Mouse (Mus musculus) kidney, embryonic 14.5 days (tissue): ENCODE results near the gene 1810043G02Rik. TPM values are rescaled to one million over a fixed set of nuclear protein-coding genes. Genes with fewer than 3 reads are reported as not detected.
A peak's percentile ranks its signal among the peaks of the same experiment; 100 is the strongest.
"Not testable (repeated sequence)": the region's sequence is repeated elsewhere in the genome, so short reads cannot be mapped to it uniquely, and the experiment has no call there.

Experiments used
- ATAC-seq: fragments of 200-750 bp; cut with Nextera tagmentation; 2 replicates; pipeline ENCODE4 v1.8.0; 2017; ENCODE audit warnings: moderate number of reproducible peaks, mild to moderate bottlenecking, moderate TSS enrichment, moderate library complexity; ENCODE audit not compliant: low FRiP score, low TSS enrichment
- H3K27ac ChIP-seq: fragments of 300-500 bp; sonication (generic); 2 replicates; pipeline ENCODE4 v1.5.1; 2014; ENCODE audit warnings: low read depth, mild to moderate bottlenecking, low read length, moderate library complexity, mixed read lengths
- H3K27me3 ChIP-seq: fragments of 300-500 bp; sonication (generic); 2 replicates; pipeline ENCODE4 v1.6.1; 2014; ENCODE audit warnings: mild to moderate bottlenecking, low read length; ENCODE audit not compliant: control insufficient read depth, insufficient read depth
- H3K36me3 ChIP-seq: fragments of 300-500 bp; sonication (generic); 2 replicates; pipeline ENCODE4 v1.6.1; 2014; ENCODE audit warnings: low read length, mixed read lengths; ENCODE audit not compliant: control insufficient read depth, insufficient read depth
- H3K4me1 ChIP-seq: fragments of 300-500 bp; sonication (generic); 2 replicates; pipeline ENCODE4 v1.6.1; 2014; ENCODE audit warnings: low read length, mixed read lengths; ENCODE audit not compliant: control insufficient read depth, insufficient read depth
- H3K4me2 ChIP-seq: fragments of 300-500 bp; sonication (generic); replicated peaks from 2 replicates; pipeline ENCODE4 v1.6.1; 2014; ENCODE audit warnings: low read depth, mild to moderate bottlenecking, low read length
- H3K4me3 ChIP-seq: fragments of 300-500 bp; sonication (generic); 2 replicates; pipeline ENCODE4 v1.5.1; 2014; ENCODE audit warnings: mild to moderate bottlenecking, low read length
- H3K9ac ChIP-seq: fragments of 300-500 bp; sonication (generic); 2 replicates; pipeline ENCODE4 v1.6.1; 2014; ENCODE audit warnings: low read depth, mild to moderate bottlenecking, low read length, moderate library complexity
- H3K9me3 ChIP-seq: fragments of 300-500 bp; sonication (generic); 2 replicates; pipeline ENCODE4 v1.6.1; 2016; ENCODE audit warnings: low read length; ENCODE audit not compliant: control insufficient read depth
- WGBS: fragments of 180-500 bp; shearing (Covaris S2); extraction: QIAGEN DNeasy Blood & Tissue Kit; methylation state at CpG from one replicate; pipeline ENCODE4 v1.1.7; 2014; 5-methylcytosine and 5-hydroxymethylcytosine counted together
- polyA plus RNA-seq: library from polyadenylated mRNA; unstranded; fragments of >200 nt; fragmentation: Nextera tagmentation; extraction: Ambion mirVana; gene quantifications from 2 replicates; pipeline ENCODE4 v1.2.1, GENCODE M21; 2014

Gene 1810043G02Rik
- polyA plus RNA-seq, 1 experiment from 2014 or later: 35.8 TPM

- Histone ChIP-seq H3K4me3 (peak overlapping the region; percentile 65; the same call in 1 of the 2 replicates), H3K27ac (no peak overlapping the region), H3K27me3 (no peaks in the 10 kb centered on the region), H3K36me3 (no peaks in the 10 kb centered on the region), H3K9ac (peak overlapping the region; percentile 50; the same call in 1 of the 2 replicates), H3K4me2 (peak overlapping the region; percentile 69), H3K4me1 (peaks cover 32% of the 10 kb centered on the region), H3K9me3 (no peaks in the 10 kb centered on the region)
- no peak for ATAC-seq
- 11% methylated on average over 10 of the region's 10 CpGs for WGBS
These were observed 32.0 kb downstream of the 1810043G02Rik start for GRCm38 (mm10) chr10:78010335-78010734.

- peaks cover 27% of the 10 kb centered on the region for H3K4me1 ChIP-seq
- ATAC-seq, H3K4me3 ChIP-seq, H3K9me3 ChIP-seq, H3K27me3 ChIP-seq, H3K9ac ChIP-seq, H3K4me2 ChIP-seq, H3K27ac ChIP-seq, H3K36me3 ChIP-seq: not testable (repeated sequence)
- WGBS: 89% methylated on average over 5 of the region's 5 CpGs
These were observed 32.8 kb downstream of the 1810043G02Rik start for GRCm38 (mm10) chr10:78011116-78011515.

GRCm38 (mm10) chr10:78012661-78013495 lies 34.6 kb downstream of the 1810043G02Rik start:
- no peak for ATAC-seq
- no peak overlapping the region for H3K4me2 ChIP-seq
- no peak overlapping the region for H3K9ac ChIP-seq
- peaks cover 10% of the 10 kb centered on the region for H3K4me1 ChIP-seq
- no peaks in the 10 kb centered on the region for H3K9me3 ChIP-seq
- no peaks in the 10 kb centered on the region for H3K27me3 ChIP-seq
- WGBS: 93% methylated on average over 18 of the region's 18 CpGs
- no peaks in the 10 kb centered on the region for H3K36me3 ChIP-seq
- H3K27ac ChIP-seq: no peak overlapping the region
- H3K4me3 ChIP-seq: no peak overlapping the region

- H3K9ac ChIP-seq: no peak overlapping the region
- H3K4me2 ChIP-seq: no peak overlapping the region
- H3K27me3 ChIP-seq: no peaks in the 10 kb centered on the region
- WGBS: 89% methylated on average over 1 of the region's 1 CpGs
- H3K36me3 ChIP-seq: no peaks in the 10 kb centered on the region
- no peak overlapping the region for H3K27ac ChIP-seq
- H3K9me3 ChIP-seq: no peaks in the 10 kb centered on the region
- H3K4me3 ChIP-seq: no peak overlapping the region
- H3K4me1 ChIP-seq: no peaks in the 10 kb centered on the region
- no peak for ATAC-seq
These were observed 37.2 kb downstream of the 1810043G02Rik start for GRCm38 (mm10) chr10:78015489-78015888.

GRCm38 (mm10) chr10:78016366-78016765 lies 38.0 kb downstream of the 1810043G02Rik start:
- ATAC-seq: no peak
- no peaks in the 10 kb centered on the region for H3K36me3 ChIP-seq
- WGBS: 58% methylated on average over 5 of the region's 5 CpGs
- no peaks in the 10 kb centered on the region for H3K4me1 ChIP-seq
- H3K4me3 ChIP-seq: no peak overlapping the region
- H3K4me2 ChIP-seq: no peak overlapping the region
- no peak overlapping the region for H3K9ac ChIP-seq
- H3K27me3 ChIP-seq: no peaks in the 10 kb centered on the region
- no peak overlapping the region for H3K27ac ChIP-seq
- H3K9me3 ChIP-seq: no peaks in the 10 kb centered on the region

- Histone ChIP-seq H3K9ac (no peak overlapping the region), H3K4me3 (peak overlapping the region; percentile 26; the same call in 1 of the 2 replicates), H3K9me3 (no peaks in the 10 kb centered on the region), H3K4me2 (peak overlapping the region; percentile 48), H3K27me3 (no peaks in the 10 kb centered on the region), H3K4me1 (no peaks in the 10 kb centered on the region), H3K27ac (no peak overlapping the region), H3K36me3 (no peaks in the 10 kb centered on the region)
- WGBS: 21% methylated on average over 19 of the region's 19 CpGs
- ATAC-seq: peak; percentile 73
These were observed 40.5 kb downstream of the 1810043G02Rik start for GRCm38 (mm10) chr10:78018797-78019203.

- Histone ChIP-seq H3K27ac (no peak overlapping the region), H3K36me3 (no peaks in the 10 kb centered on the region), H3K9ac (no peak overlapping the region), H3K4me1 (no peaks in the 10 kb centered on the region), H3K27me3 (no peaks in the 10 kb centered on the region), H3K4me3 (no peak overlapping the region), H3K9me3 (no peaks in the 10 kb centered on the region), H3K4me2 (no peak overlapping the region)
- WGBS: 83% methylated on average over 4 of the region's 4 CpGs
- ATAC-seq: peak; percentile 62; the same call in 1 of the 2 replicates
These were observed 41.0 kb downstream of the 1810043G02Rik start for GRCm38 (mm10) chr10:78019291-78019690.

- H3K4me3 ChIP-seq, H3K9ac ChIP-seq, H3K4me1 ChIP-seq, H3K36me3 ChIP-seq, H3K4me2 ChIP-seq, H3K9me3 ChIP-seq, H3K27me3 ChIP-seq, H3K27ac ChIP-seq: not testable (repeated sequence)
- 0 out of 2 replicates have a peak, but pooled peaks have one; percentile 24 for ATAC-seq
- 94% methylated on average over 6 of the region's 11 CpGs for WGBS
These were observed 41.7 kb downstream of the 1810043G02Rik start for GRCm38 (mm10) chr10:78019984-78020383.

GRCm38 (mm10) chr10:78025453-78025852 lies 47.1 kb downstream of the 1810043G02Rik start:
- not testable (repeated sequence) for H3K27ac ChIP-seq, H3K4me2 ChIP-seq, H3K9ac ChIP-seq, H3K9me3 ChIP-seq, H3K4me3 ChIP-seq, H3K36me3 ChIP-seq, H3K4me1 ChIP-seq, ATAC-seq, H3K27me3 ChIP-seq
- WGBS: 70% methylated on average over 6 of the region's 8 CpGs
